Mouse (Mus musculus) heart, adult 2 months (tissue): ENCODE measurements at regions not wholly inside any gene's neighbourhood (a gene's known extent, or its start where the extent isn't known, plus 50 kb on each side); places are given as distances from the start of the nearest gene placed in this dataset.

Experiments
- DNase-seq, 2 experiments: peaks; one replicate each; pipeline ENCODE4 v3.0.0; 2021
- H3K27ac ChIP-seq: fragments of 200-600 bp; 2 replicates; pipeline ENCODE4 v1.8.1; 2022
- H3K27me3 ChIP-seq: fragments of 200-500 bp; 2 replicates; pipeline ENCODE4 v1.6.1; 2012; ENCODE audit warnings: mild to moderate bottlenecking, low read length, inconsistent platforms, mixed read lengths; ENCODE audit not compliant: control insufficient read depth, insufficient read depth
- H3K36me3 ChIP-seq: fragments of 200-500 bp; 2 replicates; pipeline ENCODE4 v1.6.1; 2012; ENCODE audit warnings: low read length, inconsistent platforms; ENCODE audit not compliant: control insufficient read depth, insufficient read depth
- H3K4me1 ChIP-seq: fragments of 200-500 bp; 2 replicates; pipeline ENCODE4 v1.6.1; 2011; ENCODE audit warnings: low read length; ENCODE audit not compliant: control insufficient read depth, insufficient read depth
- H3K4me3 ChIP-seq: fragments of 200-600 bp; 2 replicates; pipeline ENCODE4 v1.8.1; 2022
- H3K79me2 ChIP-seq: fragments of 200-500 bp; replicated peaks from 2 replicates; pipeline ENCODE4 v1.6.1; 2012; ENCODE audit warnings: mild to moderate bottlenecking, inconsistent platforms, low read length, moderate library complexity, mixed read lengths; ENCODE audit not compliant: control insufficient read depth, insufficient read depth
- H3K9ac ChIP-seq: fragments of 200-500 bp; 2 replicates; pipeline ENCODE4 v1.6.1; 2012; ENCODE audit warnings: low read depth, mild to moderate bottlenecking, control low read depth, inconsistent platforms, low read length, mixed read lengths
- CTCF ChIP-seq: fragments of 200-600 bp; IDR thresholded peaks from 2 replicates; pipeline ENCODE4 v1.8.1; 2022; ENCODE audit warnings: antibody characterized with exemption, mild to moderate bottlenecking, moderate library complexity
- EP300 ChIP-seq: fragments of 200-500 bp; IDR thresholded peaks from 2 replicates; pipeline ENCODE4 v1.6.1; 2011; ENCODE audit warnings: low read depth, low read length, control low read depth; ENCODE audit not compliant: insufficient read depth
- POLR2A ChIP-seq: fragments of 200-500 bp; IDR thresholded peaks from 2 replicates; pipeline ENCODE4 v1.6.1; 2011; ENCODE audit warnings: mild to moderate bottlenecking, low read depth, low read length, control low read depth; ENCODE audit not compliant: insufficient read depth
- WGBS: fragments of 180-500 bp; shearing (Covaris S2); methylation state at CpG from one replicate; pipeline ENCODE4 v1.1.7; 2018; 5-methylcytosine and 5-hydroxymethylcytosine counted together
- intact Hi-C: fragments of 180-260 bp; cut with DNase I; formaldehyde crosslinking; loops from one replicate; pipeline ENCODE4 v1.15.1; 2025

DNA sequence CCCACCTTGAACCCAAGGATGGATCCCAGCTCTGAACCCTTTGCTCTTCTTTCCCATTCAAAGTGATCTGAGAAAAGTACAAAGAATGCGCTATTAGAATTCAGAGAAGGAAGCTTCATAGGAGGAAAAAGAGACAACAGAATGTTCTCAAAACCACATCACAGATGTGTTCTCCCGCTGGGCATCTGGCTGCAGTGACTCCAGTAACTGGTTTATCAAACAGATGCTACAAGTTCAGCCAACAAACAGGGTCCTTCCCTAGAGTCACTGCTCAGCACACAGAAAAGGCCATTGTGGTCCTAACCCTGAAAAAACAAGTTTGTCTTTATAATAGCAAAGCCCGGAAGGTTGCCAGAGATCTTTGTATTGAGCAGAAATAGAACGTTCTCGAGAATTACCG, 2203.5 kb upstream of the Gm7489 start:
- 73% methylated on average over 6 of the region's 6 CpGs for WGBS

GRCm38 (mm10) chr15:51682331-51682730, 2202.4 kb upstream of the Gm7489 start:
- no peak overlapping the region for H3K9ac ChIP-seq
- no peaks in the 10 kb centered on the region for H3K79me2 ChIP-seq
- no peaks in the 10 kb centered on the region for H3K4me1 ChIP-seq
- DNase-seq: no peak
- no peaks in the 10 kb centered on the region for H3K36me3 ChIP-seq
- no peak overlapping the region for H3K27ac ChIP-seq
- TF ChIP-seq POLR2A: no peak
- TF ChIP-seq EP300: no peak
- TF ChIP-seq CTCF: no peak
- intact Hi-C loops: no loop called here
- 43% methylated on average over 5 of the region's 5 CpGs for WGBS
- H3K4me3 ChIP-seq: no peak overlapping the region
- H3K27me3 ChIP-seq: peaks cover 1% of the 10 kb centered on the region; the same call in 1 of the 2 replicates

More for the DNA sequence above, 2203.5 kb upstream of the Gm7489 start:
- DNase-seq: no peak
- intact Hi-C loops: no loop called here
- TF ChIP-seq EP300 (no peak), POLR2A (no peak), CTCF (no peak)
- H3K4me3 ChIP-seq: no peak overlapping the region
- H3K27me3 ChIP-seq: peaks cover 1% of the 10 kb centered on the region; the same call in 1 of the 2 replicates
- H3K79me2 ChIP-seq: no peaks in the 10 kb centered on the region
- H3K36me3 ChIP-seq: no peaks in the 10 kb centered on the region
- H3K4me1 ChIP-seq: no peaks in the 10 kb centered on the region
- H3K27ac ChIP-seq: no peak overlapping the region
- no peak overlapping the region for H3K9ac ChIP-seq

- Histone ChIP-seq H3K4me1 (no peaks in the 10 kb centered on the region), H3K79me2 (no peaks in the 10 kb centered on the region), H3K4me3 (no peak overlapping the region), H3K36me3 (no peaks in the 10 kb centered on the region), H3K9ac (no peak overlapping the region), H3K27me3 (no peaks in the 10 kb centered on the region), H3K27ac (no peak overlapping the region)
- intact Hi-C loops: no loop called here
- no peak for DNase-seq
- 82% methylated on average over 13 of the region's 13 CpGs for WGBS
- no peak for TF ChIP-seq EP300
- no peak for TF ChIP-seq CTCF
- TF ChIP-seq POLR2A: no peak
Measured at GRCm38 (mm10) chr15:51687007-51687540, 2197.6 kb upstream of the Gm7489 start.

DNA sequence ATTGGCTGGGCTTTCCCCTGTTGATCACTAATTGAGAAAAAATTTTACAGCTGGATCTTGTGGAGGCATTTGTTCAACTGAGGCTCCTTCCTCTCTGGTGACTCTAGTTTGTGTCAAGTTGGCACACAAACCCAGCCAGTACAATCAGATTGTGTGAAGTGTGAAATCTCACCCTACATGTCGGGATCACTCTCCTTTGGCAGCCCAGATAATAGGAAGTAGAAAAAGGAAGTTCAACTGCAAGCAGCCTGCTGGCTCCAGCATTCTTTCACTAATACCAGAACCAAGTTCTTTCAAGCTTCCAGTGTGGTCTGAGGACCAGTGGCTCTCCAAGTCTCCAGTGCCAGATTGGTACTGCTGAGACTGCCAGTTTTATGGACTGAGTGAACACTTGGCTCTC, 2195.2 kb upstream of the Gm7489 start:
- H3K27me3 ChIP-seq: no peaks in the 10 kb centered on the region
- H3K27ac ChIP-seq: no peak overlapping the region
- intact Hi-C loops: no loop called here
- H3K9ac ChIP-seq: no peak overlapping the region
- DNase-seq: no peak
- no peaks in the 10 kb centered on the region for H3K79me2 ChIP-seq
- H3K4me3 ChIP-seq: no peak overlapping the region
- 27% methylated on average over 1 of the region's 1 CpGs for WGBS
- TF ChIP-seq EP300 (no peak), POLR2A (no peak), CTCF (no peak)
- no peaks in the 10 kb centered on the region for H3K36me3 ChIP-seq
- H3K4me1 ChIP-seq: no peaks in the 10 kb centered on the region

DNA sequence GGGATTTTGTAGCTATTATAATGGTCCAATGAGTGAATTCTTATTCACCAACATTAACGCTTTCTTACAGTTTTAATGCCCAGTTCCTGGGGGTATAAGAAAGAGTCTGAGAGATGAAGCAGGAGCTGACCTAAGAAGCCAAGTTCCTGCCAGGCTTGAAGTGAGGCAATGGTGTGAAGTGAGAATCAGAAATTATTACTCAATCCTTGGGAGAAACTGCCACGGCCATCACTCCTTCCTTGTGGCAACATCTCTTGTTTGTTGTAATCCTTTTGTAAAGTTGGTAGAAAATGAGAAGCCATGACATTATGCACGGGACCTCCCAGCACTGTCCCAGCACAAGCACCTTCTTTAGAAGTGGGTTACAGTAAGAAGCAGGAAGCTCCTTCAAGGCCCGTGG, 2192.0 kb upstream of the Gm7489 start:
- no peak overlapping the region for H3K9ac ChIP-seq
- no peaks in the 10 kb centered on the region for H3K36me3 ChIP-seq
- no peaks in the 10 kb centered on the region for H3K79me2 ChIP-seq
- DNase-seq: no peak
- H3K27me3 ChIP-seq: no peaks in the 10 kb centered on the region
- intact Hi-C loops: no loop called here
- no peak overlapping the region for H3K4me3 ChIP-seq
- no peak overlapping the region for H3K27ac ChIP-seq
- 74% methylated on average over 4 of the region's 4 CpGs for WGBS
- peaks cover 1% of the 10 kb centered on the region; the same call in 1 of the 2 replicates for H3K4me1 ChIP-seq
- TF ChIP-seq EP300: no peak
- TF ChIP-seq POLR2A: no peak
- TF ChIP-seq CTCF: no peak

GRCm38 (mm10) chr15:51696344-51697016, 2188.2 kb upstream of the Gm7489 start:
- TF ChIP-seq CTCF: peak; percentile 87
- no peak for TF ChIP-seq EP300
- no peak for TF ChIP-seq POLR2A
- peak; percentile 31 to 60 for DNase-seq
- Histone ChIP-seq H3K79me2 (no peaks in the 10 kb centered on the region), H3K36me3 (no peaks in the 10 kb centered on the region), H3K9ac (no peak overlapping the region), H3K4me3 (no peak overlapping the region), H3K27me3 (no peaks in the 10 kb centered on the region), H3K27ac (no peak overlapping the region), H3K4me1 (peaks cover 1% of the 10 kb centered on the region; the same call in 1 of the 2 replicates)
- WGBS: 29% methylated on average over 11 of the region's 11 CpGs
- intact Hi-C loops: loop anchor here (1.0 to 5.0 kb wide), 4 partner anchors 102 to 761 kb away; no protein-coding TSS in a partner anchor
